Mouse (Mus musculus): Measurements from ENCODE around the gene Ccl28.
"Not testable (repeated sequence)": the region's sequence is repeated elsewhere in the genome, so short reads cannot be mapped to it uniquely, and the experiment has no call there.

- TF ChIP-seq POLR2A (IDR thresholded peaks at IDR 0.05; ENCODE audit: borderline replicate concordance, extremely low read depth, low read depth, low read length); CTCF (IDR thresholded peaks at IDR 0.05; ENCODE audit: insufficient read depth, low read length): not testable (repeated sequence)
Measured at GRCm38 (mm10) chr13:119691958-119692357, 68.3 kb downstream of the Ccl28 start.
